Mouse (Mus musculus): ENCODE measurements around the gene Ubtd2.

DNA sequence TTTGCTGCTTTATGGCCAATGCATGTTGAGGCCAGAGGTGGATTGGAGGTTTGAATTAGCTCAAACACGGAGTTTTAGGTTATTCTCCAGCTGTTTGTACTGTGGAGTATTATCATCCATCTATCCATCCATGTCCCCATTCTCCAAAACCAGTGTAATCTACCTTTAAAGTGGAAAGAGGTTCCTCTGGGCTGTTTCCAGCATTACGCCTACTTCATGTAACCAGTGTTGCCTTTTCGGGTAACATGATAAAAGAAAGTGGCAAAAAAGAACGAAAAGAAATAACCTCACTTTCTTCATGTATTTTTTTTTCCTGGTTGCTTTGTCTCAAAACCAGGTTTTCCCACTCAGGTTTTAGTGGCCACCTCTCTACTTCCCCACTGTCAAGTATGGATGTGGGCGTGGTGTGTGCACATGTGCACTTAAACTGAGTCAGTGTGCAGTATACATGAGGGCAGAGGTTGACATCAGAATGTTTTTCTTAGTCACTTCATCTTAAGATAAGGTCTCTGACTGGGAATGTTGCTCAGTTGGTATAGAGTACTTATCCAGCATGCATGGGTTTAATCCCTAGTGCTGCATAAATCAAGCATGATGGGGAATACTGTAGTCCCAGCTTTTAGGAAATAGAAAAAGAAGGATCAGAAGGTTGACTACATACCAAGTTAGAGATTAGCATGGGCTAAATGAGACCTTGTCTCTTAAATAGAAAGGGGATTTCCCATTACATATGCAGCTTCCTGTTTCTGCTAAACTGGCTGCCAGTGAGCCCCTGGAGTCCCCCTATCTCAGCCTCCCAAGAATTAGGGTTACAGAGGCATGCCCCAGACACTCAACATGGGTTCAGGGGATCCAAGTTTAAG lies 33.9 kb downstream of the Ubtd2 start:
- no peak for TF ChIP-seq CTCF (IDR thresholded peaks at IDR 0.05; ENCODE audit: low read depth)
- TF ChIP-seq EP300 (optimal IDR thresholded peaks at IDR 0.05) = no peak

Measured in stomach, postnatal 0 days (tissue).